Mouse (Mus musculus): Measurements from ENCODE around the gene Usp35. TPM values are rescaled to one million over a fixed set of nuclear protein-coding genes. Genes with fewer than 3 reads are reported as not detected.

The Usp35 gene
- 1 to 10 TPM; 1.5 to 1.6 TPM for total RNA-seq (2023)

GRCm38 (mm10) chr7:97331726-97332666 is at the start of gene Usp35, which contains the start of gene Kctd21:
TSS of gene Usp35 (minus strand) at chr7:97332020.
TSS of gene Kctd21 (plus strand) at chr7:97332327.

Other genes with a start within 250 kb of the Usp35 start
- 1 to 10 TPM; 2.5 to 2.6 TPM for gene Kctd21, start 307 bp upstream of the Usp35 start, total RNA-seq (2023)
- 10 to 100 TPM; 11.2 to 14.0 TPM for gene Alg8, start 39.6 kb upstream of the Usp35 start, total RNA-seq (2023)
- 10 to 100 TPM; 57.3 to 61.3 TPM for gene Ndufc2, start 68.0 kb upstream of the Usp35 start, total RNA-seq (2023)
- not detected for gene Thrsp, start 85.7 kb upstream of the Usp35 start, total RNA-seq (2023)
- gene Kctd14, start 119.3 kb upstream of the Usp35 start, total RNA-seq (2023) = 1 to 10 TPM; 2.0 to 3.5 TPM
- 10 to 100 TPM; 27.1 to 28.1 TPM for gene Ints4, start 148.9 kb upstream of the Usp35 start, total RNA-seq (2023)
- 1 to 10 TPM; 4.8 to 6.0 TPM for gene Aamdc, start 247.5 kb upstream of the Usp35 start, total RNA-seq (2023)
- gene Rsf1, start 247.9 kb upstream of the Usp35 start, total RNA-seq (2023) = 10 to 100 TPM; 28.7 to 30.5 TPM

Measured in neutrophil, adult 83 days (primary cell).